Mouse (Mus musculus): ENCODE measurements at regions not wholly inside any gene's neighbourhood (a gene's known extent, or its start where the extent isn't known, plus 50 kb on each side); places are given as distances from the start of the nearest gene placed in this dataset.

DNA sequence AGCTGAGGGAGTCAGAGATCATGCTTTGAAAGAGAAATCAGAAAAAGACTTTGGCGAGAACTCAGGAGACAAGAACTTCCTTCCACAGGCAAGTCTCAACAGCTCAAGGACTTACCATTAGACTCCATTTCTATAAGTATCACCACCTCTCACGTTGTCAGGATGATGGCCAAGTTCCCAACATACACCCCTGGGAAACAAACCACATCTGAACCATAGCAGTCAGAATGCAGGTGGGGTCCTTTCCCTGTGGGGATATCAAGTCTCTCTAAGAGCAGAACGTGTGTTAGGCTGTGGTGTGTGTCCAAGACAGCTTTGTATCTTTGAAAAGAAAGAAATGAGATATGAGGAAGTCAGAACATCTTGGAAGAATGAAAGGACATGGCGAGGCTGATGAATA, 118.6 kb downstream of the Nxnl2 start:
- no peak for TF ChIP-seq CTCF (IDR thresholded peaks at IDR 0.05; ENCODE audit: low read depth)
- no peak for TF ChIP-seq EP300 (optimal IDR thresholded peaks at IDR 0.05)
